Mouse (Mus musculus): Measurements from ENCODE around the gene Coro1b. TPM values are rescaled to one million over a fixed set of nuclear protein-coding genes. Genes with fewer than 3 reads are reported as not detected.
A peak's percentile ranks its signal among the peaks of the same experiment; 100 is the strongest.

Coro1b gene
- total RNA-seq, 2 experiments from 2014 or later: 74.6 to 74.8 TPM

DNA sequence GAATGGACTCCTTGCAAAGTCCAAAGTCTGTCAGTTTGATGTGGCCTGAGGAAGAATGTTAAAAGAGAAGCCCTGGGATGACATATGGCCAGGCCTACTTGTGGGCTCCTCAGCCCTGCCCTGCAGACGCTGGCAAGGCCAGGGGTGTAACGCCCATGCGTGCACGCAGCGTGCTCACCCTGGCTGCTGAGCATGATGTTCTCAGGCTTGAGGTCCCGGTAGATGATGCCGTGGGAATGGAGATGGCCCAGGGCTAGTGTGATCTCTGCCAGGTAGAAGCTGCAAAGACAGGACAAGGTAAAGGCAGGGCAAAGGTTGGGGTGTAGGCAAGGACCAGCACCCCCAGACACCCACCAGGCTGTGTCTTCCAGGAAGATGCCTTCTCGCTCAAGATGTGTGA lies 10.6 kb downstream of the Coro1b start:
- DNase-seq: no peak

DNA sequence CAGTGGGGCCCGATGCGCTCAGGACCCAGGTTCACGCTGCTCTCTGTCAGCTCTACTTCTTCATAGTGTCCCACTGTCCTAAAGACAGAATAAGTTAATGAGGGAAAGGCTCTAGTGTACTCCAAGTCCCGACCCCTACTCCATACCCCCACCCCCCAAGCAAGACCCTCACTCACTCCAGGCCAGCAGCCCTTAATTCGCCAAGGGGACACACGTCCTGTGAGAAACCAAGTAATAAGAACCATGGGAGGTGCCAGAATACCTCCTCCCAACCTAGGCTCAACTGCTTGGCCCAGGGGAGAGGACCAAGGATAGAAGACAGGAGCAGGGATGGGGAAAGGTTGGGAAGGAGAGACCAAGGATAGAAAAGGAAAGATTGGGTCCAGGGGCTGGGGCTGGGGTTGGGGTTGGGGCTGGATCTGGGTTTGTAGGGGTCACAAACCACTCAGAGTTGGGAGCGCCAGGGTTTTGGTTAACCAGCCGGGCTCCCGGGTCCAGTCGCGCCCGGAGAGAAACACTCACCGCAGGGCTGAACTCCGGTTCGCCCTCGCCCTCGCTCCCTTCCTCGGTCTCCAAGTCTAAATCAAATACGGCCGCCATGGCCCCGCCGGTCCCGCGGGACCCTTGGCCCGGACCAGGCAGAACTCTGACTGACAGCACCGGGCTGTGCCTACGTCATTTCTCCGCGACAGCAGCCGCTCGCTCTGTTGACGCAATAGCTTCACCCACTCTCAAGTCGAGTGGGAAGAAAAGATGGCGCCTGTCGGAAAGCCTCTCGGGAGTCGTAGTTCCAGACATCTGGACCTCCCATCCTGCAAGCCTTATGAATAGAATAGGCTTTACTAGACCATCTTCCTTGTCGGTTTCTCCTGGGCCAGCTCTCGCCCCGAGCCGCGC lies 14.5 kb downstream of the Coro1b start, which contains the start of gene Rps6kb2:
Gene Rps6kb2 (minus strand): TSS at position 709 of the 897 bp plus-strand sequence.
- peak; percentile 96 for DNase-seq

DNA sequence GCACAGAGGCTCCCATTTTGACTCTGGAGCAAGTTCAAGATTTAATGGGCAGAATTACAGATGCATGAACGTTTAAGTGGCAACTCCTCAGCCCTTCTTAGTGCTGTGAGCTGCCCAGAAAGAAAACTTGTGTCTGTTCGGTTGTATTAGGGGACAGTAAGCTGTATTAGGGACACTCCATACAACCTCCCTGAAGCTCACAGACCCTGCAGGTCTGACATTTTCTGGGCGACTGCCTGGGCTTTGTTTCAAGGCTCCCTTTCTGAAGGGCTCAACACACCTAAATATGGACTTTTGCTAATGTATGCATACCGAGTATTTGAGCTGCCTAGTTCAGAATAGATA lies 15.1 kb downstream of the Coro1b start:
- DNase-seq: no peak

DNA sequence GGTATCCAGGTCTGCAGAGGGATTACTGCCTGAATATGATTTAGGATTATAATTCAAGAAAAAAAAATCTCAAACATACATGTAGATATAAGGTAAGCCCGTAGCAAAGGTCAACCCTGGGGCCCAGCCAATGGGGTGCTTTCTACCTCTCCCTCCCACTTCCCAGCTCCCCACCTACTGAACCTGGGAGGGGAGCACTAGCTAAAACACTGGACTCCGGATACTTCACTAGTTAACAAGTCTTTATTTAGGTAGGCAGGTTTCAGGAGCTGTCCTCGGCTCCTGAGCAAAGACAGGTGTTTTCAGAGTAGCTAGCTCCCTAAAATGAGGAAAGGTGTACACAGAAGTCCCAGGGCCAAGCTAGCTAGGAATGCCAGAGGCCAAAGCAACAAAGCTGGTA lies 15.7 kb downstream of the Coro1b start:
- no peak for DNase-seq

DNA sequence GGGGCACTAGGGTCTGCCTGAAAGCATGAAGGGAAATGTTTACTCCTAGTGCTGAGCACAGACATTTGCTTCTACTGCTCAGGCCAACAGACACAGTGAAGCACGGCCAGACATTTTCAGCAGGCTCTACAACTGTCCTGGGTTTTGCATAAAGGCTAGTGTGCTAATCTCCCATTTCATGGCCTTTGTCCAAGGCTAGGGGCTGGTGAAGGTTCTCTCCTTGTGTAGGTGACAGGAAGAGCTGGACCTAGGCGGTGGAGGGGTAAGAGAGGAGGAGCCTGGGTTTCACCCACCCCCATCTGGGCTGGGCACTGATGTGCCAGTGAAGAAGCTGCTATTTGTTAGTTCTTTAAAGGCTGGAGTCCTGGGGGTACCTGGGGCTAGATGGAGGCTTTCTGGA lies 16.3 kb downstream of the Coro1b start:
- no peak for DNase-seq

DNA sequence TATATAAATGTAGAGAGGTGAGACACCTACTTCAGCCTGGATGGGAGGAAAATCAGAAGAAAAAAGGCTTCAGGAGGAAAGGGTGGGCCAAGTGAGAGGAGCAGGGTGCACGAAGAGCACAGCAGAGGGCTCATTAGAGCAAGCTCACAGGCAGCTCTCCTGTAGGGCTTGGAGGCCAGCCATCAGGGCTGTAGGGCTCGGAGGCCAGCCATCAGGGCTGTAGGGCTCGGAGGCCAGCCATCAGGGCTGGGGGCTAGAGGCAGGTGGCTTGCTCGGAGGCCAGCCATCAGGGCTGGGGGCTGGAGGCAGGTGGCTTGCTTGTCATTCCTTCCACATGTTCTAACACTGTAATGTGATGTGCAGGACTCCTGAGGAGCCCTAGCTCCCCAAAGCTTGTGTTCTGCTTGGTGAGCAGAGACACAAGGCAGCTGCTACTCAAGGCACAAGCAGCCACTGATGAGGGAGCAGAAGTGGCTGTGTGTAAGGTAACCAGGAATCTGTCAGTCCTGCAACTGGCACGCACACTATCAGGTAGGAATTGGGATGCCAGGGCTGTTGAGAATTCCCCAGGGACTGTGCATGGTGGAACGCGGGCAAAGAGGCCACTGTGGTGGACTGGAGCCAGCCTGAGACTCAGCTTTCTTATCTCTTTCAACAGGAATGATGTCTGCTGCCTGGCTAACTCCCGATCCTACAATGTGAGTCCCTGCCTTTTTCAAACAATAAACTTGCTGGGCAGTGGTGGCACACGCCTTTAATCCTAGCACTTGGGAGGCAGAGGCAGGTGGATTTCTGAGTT lies 18.5 kb downstream of the Coro1b start:
- DNase-seq: no peak

DNA sequence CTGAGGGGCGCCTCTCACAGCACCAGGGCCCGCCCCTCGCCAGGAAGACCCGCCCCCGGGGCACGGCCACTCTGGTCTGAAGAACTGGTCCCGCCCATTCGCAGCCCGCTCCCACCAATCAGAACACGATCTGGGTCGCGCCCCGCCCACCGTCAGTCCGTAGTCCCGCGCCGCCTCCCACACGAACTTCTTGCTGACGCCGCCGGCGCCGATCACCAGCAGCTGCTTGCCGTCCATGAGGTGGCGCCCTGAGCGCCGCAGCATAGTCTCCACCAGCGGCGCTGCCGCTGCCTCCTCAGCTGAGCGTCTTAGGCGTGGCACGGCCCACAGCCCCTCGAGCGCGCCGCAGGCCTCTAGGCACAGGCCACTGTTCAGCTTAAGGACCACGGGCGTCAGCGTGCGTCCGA lies 21.0 kb downstream of the Coro1b start:
- DNase-seq: peak; percentile 100

DNA sequence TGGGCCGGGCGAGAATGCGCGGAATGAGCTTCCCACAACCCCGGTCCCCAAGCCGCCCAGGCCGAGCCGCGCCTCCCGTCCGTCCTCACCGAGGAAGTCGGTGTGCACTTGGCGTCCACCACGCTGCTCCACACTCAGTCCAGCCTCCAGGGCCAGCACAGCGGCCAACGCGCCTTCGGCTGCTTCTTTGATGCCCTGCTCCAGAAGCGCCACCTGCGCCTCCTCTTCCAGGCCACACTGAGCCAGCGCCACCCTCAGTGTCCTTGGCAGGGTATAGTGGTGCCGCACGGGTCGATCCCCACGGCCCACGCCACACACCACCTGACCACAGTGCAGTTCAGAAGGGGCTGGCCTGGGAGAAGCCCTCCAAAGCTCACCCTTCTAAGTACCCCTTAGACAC lies 21.4 kb downstream of the Coro1b start:
- no peak for DNase-seq

DNA sequence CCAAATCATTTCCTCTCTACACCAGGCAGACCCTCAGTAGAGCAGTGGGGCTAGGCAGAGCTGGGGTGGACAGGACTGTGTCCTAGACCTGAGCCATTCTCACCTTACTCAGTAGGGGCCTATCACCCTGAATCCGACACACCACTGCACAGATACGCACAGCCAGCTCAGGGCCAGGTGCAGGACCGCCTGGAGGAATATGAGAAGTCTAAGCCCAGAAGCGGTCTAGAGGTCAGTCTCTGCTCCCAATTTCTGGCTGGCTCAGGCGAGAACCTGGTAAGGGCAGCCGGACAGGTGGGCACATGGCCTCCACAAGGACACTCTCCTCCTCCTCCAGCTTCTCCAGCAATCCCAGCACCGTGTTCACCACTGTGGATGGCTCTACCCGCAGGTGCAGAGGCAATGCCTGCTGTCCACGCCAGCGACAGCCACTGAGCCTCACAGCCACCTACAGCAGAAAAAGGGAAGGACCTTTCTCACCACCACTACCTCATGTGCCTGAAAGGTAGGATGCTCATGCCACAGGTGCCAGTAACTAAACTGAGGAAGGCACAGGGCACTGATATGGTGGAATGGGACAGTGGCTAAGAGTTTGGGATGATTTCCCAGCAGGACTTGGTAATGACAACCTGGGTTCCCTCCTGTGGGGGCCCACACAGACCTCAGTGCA lies 22.4 kb downstream of the Coro1b start:
- DNase-seq: no peak

DNA sequence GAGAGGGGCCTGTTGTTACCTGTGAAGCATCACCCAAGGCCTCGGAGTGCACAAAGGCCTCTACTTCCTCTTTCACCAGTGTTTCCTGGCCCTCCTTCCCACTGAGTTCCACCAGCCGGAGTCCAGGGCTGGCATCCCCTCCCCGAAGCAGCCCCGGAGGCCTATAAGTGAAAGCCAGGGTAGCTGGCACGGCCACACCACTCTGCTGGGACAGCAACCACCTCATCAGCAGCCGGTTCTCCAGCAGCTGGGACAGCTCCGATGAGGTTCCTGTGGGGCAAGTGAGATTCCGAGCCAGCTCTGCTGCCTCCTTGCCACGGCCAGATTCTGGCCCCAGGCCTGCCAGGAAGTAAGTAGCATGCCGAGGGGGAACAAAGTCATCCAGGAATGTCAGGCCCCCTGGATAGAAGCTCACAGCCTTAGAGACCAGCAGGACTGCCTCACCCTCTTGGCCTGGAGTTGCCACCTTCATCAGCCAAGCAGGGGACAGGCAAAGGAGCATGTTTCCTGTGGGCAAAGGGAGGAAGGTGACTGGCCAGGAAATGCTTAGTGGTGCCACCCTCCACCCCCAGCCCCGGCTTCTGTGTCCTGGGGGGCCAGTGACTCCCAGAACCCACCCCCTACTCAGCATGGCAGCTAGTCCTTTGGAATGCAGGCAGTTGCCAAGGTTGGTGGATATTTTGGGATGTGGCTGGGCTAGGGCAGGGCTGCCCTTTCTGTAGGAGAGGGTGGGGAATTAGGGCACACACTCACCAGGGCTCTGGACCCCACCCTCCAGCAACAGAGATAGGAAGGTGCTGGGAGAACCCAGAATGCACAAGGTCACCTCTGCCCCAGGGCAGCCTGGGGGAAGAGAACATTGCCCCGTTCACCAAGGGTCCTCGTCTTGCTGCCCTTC lies 23.2 kb downstream of the Coro1b start:
- DNase-seq: peak; percentile 69

DNA sequence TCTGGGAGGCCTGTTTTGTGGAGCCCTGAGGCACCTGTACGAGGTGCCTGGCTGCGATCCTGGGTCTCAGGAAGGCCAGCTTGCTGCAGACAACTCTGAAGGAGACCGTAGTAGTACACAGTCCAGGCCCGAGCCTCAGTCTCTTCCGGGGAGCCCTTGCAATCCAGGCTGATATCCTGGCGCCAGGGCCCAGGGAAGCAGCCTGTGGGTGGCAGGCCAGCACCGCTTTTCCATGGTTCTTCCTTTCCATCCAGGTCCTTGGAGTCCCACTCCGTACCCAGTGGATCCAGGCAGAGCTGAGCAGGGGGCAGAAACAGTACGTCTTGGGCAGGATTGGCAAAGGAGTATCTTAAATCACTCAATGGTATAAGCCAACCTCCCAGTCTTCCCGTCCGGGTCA lies 24.5 kb downstream of the Coro1b start:
- DNase-seq: no peak

DNA sequence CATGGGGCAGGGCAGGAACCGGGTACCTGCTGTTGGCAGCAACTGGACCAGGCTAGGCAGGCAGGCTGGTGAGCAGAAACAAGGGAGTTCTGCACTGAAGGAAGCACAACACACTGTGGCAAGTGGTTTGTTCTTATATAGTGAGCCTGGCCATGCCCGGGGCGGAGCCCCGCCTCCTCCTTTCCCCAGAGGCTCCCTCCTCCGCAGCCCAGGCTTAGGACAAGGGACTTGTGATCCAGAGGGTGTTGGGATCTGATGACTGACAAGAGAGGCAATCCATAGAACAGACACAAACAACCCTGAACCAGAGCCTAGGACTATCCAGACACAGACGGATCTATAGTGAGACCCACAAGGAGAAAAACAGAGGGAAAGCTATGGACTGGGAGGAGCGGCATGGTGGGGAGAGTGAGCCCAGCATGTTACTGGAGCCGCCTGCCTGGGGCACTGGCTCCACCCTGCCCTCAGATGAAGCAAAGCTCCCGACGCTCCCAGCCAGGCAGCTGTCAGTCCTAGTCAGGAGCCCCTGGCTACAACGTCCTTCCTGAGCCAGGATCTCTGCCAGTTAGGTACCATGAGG lies 27.0 kb downstream of the Coro1b start, which contains the start of gene Carns1:
Gene Carns1 (minus strand): TSS at position 112 of the 580 bp plus-strand sequence.
- DNase-seq: peak; percentile 76

DNA sequence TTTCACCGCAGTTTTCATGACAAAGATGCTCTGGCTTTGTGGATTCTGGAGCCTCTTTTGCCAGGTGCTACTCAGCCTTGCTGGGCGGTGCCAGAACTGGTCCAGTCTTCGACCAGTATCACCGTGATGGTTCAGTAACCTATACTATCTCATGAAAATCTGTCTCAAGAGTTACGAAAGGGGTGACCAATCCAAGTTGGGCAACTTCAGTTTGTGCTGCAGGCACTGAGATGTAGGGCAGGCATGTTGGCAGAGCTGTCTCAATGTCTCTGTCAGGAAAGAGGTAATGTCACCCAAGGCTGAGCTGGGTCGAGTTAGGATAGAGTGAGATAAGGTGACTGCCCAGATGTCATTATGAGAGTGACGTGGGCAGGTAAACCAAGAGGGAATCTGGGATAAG lies 32.0 kb downstream of the Coro1b start:
- no peak for DNase-seq

DNA sequence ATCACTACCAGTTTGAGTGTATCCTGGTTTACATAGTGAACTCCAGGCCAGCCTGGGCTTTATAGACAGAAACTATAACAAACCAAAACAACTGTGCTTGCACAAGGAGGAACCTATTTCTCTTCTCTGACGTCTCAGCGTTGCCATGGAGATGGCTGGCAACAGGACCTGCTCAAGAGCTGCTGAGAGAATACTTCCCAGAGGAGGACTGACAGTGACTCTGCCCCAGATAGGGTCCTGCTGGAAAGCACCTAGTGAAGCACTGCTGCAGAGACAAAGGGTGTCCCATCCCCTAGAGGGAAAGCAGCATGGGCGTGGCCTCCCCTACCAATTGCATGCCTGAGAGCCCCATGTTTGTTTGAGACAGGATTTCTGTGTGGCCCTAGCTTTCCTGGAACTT lies 33.5 kb downstream of the Coro1b start:
- DNase-seq: peak; percentile 56

DNA sequence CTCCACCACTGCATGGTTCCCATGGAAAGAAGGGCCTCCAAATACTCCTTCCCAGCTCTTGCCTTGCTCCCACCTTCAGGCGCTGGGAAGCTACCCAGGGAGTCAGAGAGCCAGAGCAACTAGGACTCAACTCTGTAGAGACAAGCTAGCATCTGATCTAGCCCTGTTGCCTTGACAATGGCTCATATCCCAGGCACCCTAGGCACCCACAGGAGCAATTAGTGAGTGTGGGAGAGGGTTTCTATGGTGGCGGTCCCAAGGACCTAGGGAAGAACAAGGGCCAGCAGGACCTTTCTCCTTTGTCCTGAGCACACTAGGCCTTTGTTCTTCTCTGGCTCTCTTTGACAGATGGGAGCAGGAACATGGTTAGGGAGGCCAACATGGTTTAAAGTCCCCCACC lies 35.3 kb downstream of the Coro1b start:
- DNase-seq: no peak

DNA sequence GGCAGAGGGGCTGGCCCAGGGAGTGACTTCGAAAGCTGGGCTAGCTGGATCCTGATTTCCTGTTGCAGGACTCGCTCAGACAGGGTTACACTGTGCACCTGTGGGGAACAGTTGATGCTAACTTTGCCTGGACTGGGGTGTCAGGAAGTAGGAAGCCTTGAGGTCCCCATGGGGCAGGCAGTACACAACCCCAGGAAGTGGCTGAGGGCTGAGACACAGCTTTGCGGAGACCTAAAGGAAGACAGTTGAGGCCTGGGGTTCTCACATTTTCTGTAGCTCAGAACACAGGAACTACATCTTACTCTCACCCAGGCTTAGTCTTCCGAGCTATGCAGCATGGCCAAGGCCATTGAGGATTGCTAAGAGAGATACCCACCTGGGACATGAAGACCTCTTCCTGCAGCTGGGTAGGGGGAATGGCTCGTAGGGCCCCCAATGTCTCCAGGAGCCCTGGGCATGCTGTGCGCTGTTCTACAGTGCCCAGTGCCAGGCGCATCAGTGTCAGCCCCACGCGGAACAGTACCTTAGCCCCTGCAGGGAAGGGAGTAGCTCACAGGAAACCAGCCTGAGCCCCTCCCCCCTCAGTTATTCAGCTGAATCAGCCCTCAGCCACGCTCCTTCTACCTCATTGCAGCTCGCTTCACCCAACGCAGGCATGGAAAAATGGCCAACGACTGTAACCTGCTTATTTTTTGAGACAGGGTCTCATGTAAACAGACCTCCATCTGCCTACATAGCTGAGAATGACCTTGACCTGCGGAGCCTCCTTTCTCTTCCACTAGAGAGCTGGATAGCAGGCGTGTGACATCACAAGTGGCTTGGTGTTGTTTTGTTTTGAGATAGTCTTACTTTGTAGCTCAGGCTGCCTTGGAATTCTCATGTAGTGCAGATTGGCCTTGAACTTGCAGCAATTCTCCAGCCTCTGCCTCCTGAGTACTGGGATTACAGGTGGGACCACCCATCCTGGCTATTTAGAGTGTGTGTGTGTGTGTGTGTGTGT lies 36.9 kb downstream of the Coro1b start:
- peak; percentile 47 for DNase-seq

DNA sequence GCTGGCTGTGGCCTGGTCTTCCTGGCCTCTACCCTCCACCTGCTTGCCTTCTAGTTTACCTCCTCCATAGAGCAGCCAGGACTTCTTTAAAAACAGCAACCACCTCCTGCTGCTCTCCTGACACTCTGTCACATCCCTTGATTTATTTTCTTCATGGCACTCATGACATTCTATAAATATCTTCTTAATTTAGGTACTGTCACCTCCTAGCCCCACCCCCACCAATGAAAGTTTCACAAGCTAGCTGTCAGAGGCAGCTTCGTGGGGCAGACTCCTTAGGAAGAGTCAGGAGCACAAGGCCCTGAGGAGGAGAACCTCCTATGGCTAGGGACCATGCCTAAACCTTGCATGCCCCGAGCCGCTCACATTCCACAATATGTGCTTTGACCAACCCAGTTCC lies 38.9 kb downstream of the Coro1b start:
- DNase-seq: no peak

DNA sequence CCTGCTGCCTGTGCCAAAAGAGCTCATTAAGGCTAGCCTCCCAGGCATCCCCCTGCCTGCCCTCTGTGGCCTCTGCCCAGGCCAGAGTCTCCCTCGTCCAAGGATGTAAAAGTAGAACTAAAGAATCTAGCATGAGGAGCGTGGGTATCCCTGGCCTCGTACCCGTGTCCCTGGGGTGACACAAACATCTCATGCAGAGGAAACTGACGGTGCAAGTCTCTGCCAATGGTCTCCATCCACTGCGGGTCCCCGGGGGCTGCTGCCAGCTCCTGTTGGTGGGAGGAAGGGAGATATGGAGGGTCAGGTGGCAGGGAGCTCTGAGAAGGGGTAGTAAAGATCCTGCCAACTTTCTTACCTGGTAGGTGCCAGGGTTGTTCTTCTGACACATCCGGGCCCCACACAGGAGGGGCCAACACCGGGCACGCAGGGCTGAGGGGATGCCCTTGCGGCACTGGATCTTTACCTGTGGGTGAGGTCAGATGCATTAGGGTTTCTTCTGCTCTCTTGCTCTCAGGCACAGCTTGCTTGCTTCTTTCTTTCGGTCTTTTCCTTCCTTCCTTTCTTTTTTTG lies 40.7 kb downstream of the Coro1b start:
- DNase-seq: no peak

DNA sequence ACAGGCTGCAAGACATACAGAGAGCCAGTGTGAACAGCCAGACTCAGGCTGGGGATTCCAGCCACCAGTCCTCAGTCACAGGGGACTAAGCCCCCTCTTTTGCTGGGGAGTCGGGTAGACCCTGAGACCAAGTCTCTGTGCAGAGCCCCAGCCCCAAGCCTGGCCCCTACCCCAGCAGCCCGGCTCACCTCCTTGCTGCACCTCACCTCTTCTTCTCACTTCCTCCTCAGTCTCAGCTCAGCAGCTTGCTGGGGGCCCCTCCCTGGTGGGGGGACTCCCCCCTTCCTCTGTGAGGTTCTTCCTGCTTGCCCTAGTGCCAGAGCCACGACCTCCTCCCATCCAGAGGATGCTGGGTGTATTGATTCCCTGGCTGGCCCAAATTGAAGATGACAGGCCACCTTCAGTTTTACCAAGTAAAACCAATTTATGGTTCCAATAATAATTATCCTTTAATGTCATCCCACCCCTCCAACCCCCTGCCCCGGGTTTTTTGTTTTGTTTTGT lies 42.5 kb downstream of the Coro1b start, which contains the start of gene Tbc1d10c:
Gene Tbc1d10c (minus strand): TSS at position 454 of the 504 bp plus-strand sequence.
- DNase-seq: no peak
